Mouse (Mus musculus) neural tube, embryonic 13.5 days (tissue): ENCODE measurements around the gene Ppp1r13b. TPM values are rescaled to one million over a fixed set of nuclear protein-coding genes. Genes with fewer than 3 reads are reported as not detected.

Source experiments
- polyA plus RNA-seq: library from polyadenylated mRNA; unstranded; fragments of >200 nt; fragmentation: Nextera tagmentation; extraction: Ambion mirVana; gene quantifications from 2 replicates; pipeline ENCODE4 v1.2.1, GENCODE M21; 2015

Gene Ppp1r13b
- polyA plus RNA-seq, 1 experiment from 2014 or later, result 26.9 TPM

Other genes starting within 250 kb of the Ppp1r13b start
- 1,774 and 1,823 TPM in 2 replicates for gene Ckb, start 235.8 kb downstream of the Ppp1r13b start, polyA plus RNA-seq
- 7.2 and 8.5 TPM in 2 replicates for gene Trmt61a, start 230.0 kb downstream of the Ppp1r13b start, polyA plus RNA-seq
- 57.6 and 66.2 TPM in 2 replicates for gene Bag5, start 194.9 kb downstream of the Ppp1r13b start, polyA plus RNA-seq
- 52.0 and 59.1 TPM in 2 replicates for gene Apopt1, start 194.8 kb downstream of the Ppp1r13b start, polyA plus RNA-seq
- gene Klc1, start 149.3 kb downstream of the Ppp1r13b start, polyA plus RNA-seq, result 593 and 603 TPM in 2 replicates
- 2.6 and 2.8 TPM in 2 replicates for gene Xrcc3, start 94.2 kb downstream of the Ppp1r13b start, polyA plus RNA-seq
- 41.4 and 50.1 TPM in 2 replicates for gene Zfyve21, start 93.9 kb downstream of the Ppp1r13b start, polyA plus RNA-seq
- 737 and 818 TPM in 2 replicates for gene Atp5mpl, start 58.9 kb upstream of the Ppp1r13b start, polyA plus RNA-seq
- 0.74 and 1.4 TPM in 2 replicates for gene Tdrd9, start 63.4 kb upstream of the Ppp1r13b start, polyA plus RNA-seq
- gene Rd3l, start 73.2 kb upstream of the Ppp1r13b start, polyA plus RNA-seq, result not detected in 2 replicates
- 0.25 and 0.29 TPM in 2 replicates for gene Aspg, start 198.6 kb upstream of the Ppp1r13b start, polyA plus RNA-seq
- 4.7 and 4.9 TPM in 2 replicates for gene Kif26a, start 238.1 kb upstream of the Ppp1r13b start, polyA plus RNA-seq